Comparison of ENCODE assay signal across 8 mouse cellular contexts in the genomic region with DNA sequence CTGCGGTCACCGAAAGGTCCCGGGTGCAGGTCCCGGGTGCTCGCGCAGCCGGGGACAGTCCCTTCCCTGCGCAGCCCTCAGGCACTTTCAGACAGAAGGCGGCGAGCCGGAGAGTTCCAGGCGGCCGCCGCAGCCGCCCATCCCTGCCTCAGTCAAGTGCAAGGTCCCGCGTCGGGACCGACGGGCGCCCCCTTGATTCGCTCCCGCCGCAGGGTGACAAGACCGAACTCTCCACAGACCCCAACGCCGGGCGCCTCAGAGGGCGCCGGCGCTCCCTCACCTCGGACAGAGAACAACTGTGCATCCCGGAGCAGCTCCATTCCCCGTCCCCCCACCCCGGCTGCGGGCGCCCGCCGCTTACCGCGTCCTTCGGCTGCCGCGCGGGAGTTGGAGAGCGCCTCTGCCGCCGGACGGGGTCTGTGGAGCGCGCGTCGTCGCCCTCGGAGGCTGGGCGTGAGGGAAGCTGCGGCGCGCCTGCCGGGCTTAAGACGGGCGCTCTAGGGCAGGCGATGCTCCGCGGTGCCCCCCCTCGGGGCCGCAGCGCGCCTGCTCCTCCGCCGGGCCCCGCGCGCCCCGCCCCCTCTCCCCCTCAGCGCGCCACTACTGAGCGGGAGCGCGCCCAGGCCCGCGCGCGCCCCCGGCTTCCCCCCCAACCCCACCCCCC. TPM values are rescaled to one million over a fixed set of nuclear protein-coding genes. Genes with fewer than 3 reads are reported as not detected.
DNase-seq lines count a peak whose midpoint lies in the region; ATAC-seq lines count a peak whose summit lies in the region.

A gene (minus strand): TSS at position 528 of the 664 bp plus-strand sequence.

- peak within 1 kb of the TSS; percentile 60; the same call in 1 of the 2 replicates for H3K27ac ChIP-seq in midbrain, embryonic 13.5 days

- ATAC-seq in cerebellum, adult (ENCODE audit: insufficient number of reproducible peaks, low FRiP score, low TSS enrichment), result peak; percentile 20; the same call in 1 of the 2 replicates
- peak; percentile 95 for ATAC-seq in midbrain, embryonic 13.5 days

- H3K4me2 ChIP-seq in midbrain, embryonic 13.5 days (replicated peaks), result peak within 1 kb of the TSS; percentile 94

- H3K4me3 ChIP-seq in midbrain, embryonic 13.5 days (replicated peaks), result peak within 1 kb of the TSS; percentile 76

- WGBS in midbrain, embryonic 13.5 days, result under 1% methylated on average over 65 of the region's 85 CpGs

- no peak for DNase-seq in cerebellum, adult 8-10 months
- DNase-seq in right cerebral cortex, postnatal 10 days (ENCODE audit: low spot score in 2 of 2), result peak; percentile 40 to 56
- DNase-seq in right cerebral cortex, adult 18-20 months, result no peak
- DNase-seq in frontal cortex, postnatal 36 days (ENCODE audit: low spot score in 2 of 2), result peak; percentile 11 to 12
- peak; percentile 13 to 24 for DNase-seq in layer of hippocampus, postnatal 25 days (ENCODE audit: extremely low spot score in 1 of 2, low spot score in 1 of 2)
- DNase-seq in urinary bladder, postnatal 36 days (ENCODE audit: low spot score in 2 of 2), result no peak

- H3K36me3 ChIP-seq in midbrain, embryonic 13.5 days, result no peaks in the 10 kb centered on the region

- H3K27me3 ChIP-seq in midbrain, embryonic 13.5 days, result peaks cover 5% of the 10 kb centered on the region; the same call in 1 of the 2 replicates

- H3K9me3 ChIP-seq in midbrain, embryonic 13.5 days, result no peaks in the 10 kb centered on the region

- H3K9ac ChIP-seq in midbrain, embryonic 13.5 days (replicated peaks), result peak within 1 kb of the TSS; percentile 71

- peaks cover 8% of the 10 kb centered on the region for H3K4me1 ChIP-seq in midbrain, embryonic 13.5 days (replicated peaks)

RNA-seq across cellular contexts. Expression of the gene that starts here (rescaled TPM):
- total RNA-seq in layer of hippocampus, postnatal 25 days (2021), result 10 to 100 TPM; 70.3 to 90.4 TPM
- polyA plus RNA-seq in midbrain, embryonic 13.5 days (2015; fragmentation: Nextera tagmentation; extraction: Ambion mirVana), result 2.9 and 3.0 TPM in 2 replicates

Comparison
In these comparisons a context has a peak if more than half of its experiments do, and no peak if none do; other contexts are left out.
1. DNase-seq: peak in right cerebral cortex, postnatal 10 days (2 of 2), frontal cortex, postnatal 36 days (2 of 2) and layer of hippocampus, postnatal 25 days (2 of 2); none in cerebellum, adult 8-10 months (single experiment), right cerebral cortex, adult 18-20 months (single experiment) and urinary bladder, postnatal 36 days (0 of 2).